Comparison of ENCODE assay signal across 20 mouse cellular contexts in genomic region chr9:115165996-115166395, GRCm38 (mm10).
A peak's percentile ranks its signal among the peaks of the same experiment; 100 is the strongest.
DNase-seq lines count a peak whose midpoint lies in the region; ATAC-seq and TF ChIP-seq lines count a peak whose summit lies in the region.
"Had no signal": no experiment of that assay in that cellular context is flagged by ENCODE, and none has a peak within 500 bp of the region (broad histone marks: within the 10 kb centered on the region; RNA-seq: fewer than 3 reads in every experiment).

No protein-coding gene starts in this region.

- H3K9ac ChIP-seq in liver, embryonic 11.5 days (ENCODE audit: low read depth, low read length): 0 out of 2 replicates have a peak overlapping the region, but pooled peaks have one; percentile 22
- H3K9ac ChIP-seq: forebrain, embryonic 13.5 days; heart, embryonic 15.5 days; midbrain, embryonic 13.5 days; neural tube, embryonic 12.5 days had no signal

- TF ChIP-seq CTCF in bone marrow, adult 2 months (IDR thresholded peaks at IDR 0.05; ENCODE audit: control insufficient read depth, insufficient read depth, low read length): no peak

- H3K36me3 ChIP-seq in liver, embryonic 11.5 days (ENCODE audit: control insufficient read depth, insufficient read depth, low read length): no peaks in the 10 kb centered on the region
- H3K36me3 ChIP-seq: heart, embryonic 15.5 days; midbrain, embryonic 13.5 days; neural tube, embryonic 12.5 days had no signal

- H3K27me3 ChIP-seq in liver, embryonic 11.5 days (replicated peaks; ENCODE audit: control insufficient read depth, insufficient read depth, low read length): no peaks in the 10 kb centered on the region
- H3K27me3 ChIP-seq: forebrain, embryonic 13.5 days; heart, embryonic 15.5 days; midbrain, embryonic 13.5 days; neural tube, embryonic 12.5 days had no signal

- 56% methylated on average over 8 of the region's 8 CpGs for WGBS in bone marrow, adult 2 months
- WGBS in liver, embryonic 11.5 days: 42% methylated on average over 8 of the region's 8 CpGs

- peak; percentile 86 for ATAC-seq in liver, embryonic 11.5 days (replicated peaks; ENCODE audit: low FRiP score)
- ATAC-seq in megakaryocyte, adult 5-6 weeks (ENCODE audit: poor library complexity, severe bottlenecking): peak; percentile 31; the same call in 1 of the 2 replicates
- no peak for ATAC-seq in CD4-positive, CD25-positive, alpha-beta regulatory T cell, adult 4 months
- ATAC-seq in granulocyte monocyte progenitor cell, adult 5-6 weeks (replicated peaks; ENCODE audit: poor library complexity, severe bottlenecking): no peak
- ATAC-seq in activated CD4-positive, CD25-positive, alpha-beta regulatory T cell, adult 4 months: no peak
- ATAC-seq: forebrain, embryonic 13.5 days; midbrain, embryonic 13.5 days had no signal

- no peak for TF ChIP-seq POLR2A in bone marrow, adult 2 months (IDR thresholded peaks at IDR 0.05; ENCODE audit: borderline replicate concordance, control insufficient read depth, low read depth, low read length)

- H3K27ac ChIP-seq in bone marrow, adult 2 months (ENCODE audit: control insufficient read depth, insufficient read depth, low read depth, low read length, poor library complexity): peak overlapping the region; percentile 37; the same call in 1 of the 2 replicates
- peak overlapping the region; percentile 96 for H3K27ac ChIP-seq in liver, embryonic 11.5 days (ENCODE audit: low read depth, low read length)
- H3K27ac ChIP-seq: forebrain, embryonic 13.5 days; heart, adult 2 months; heart, embryonic 15.5 days; layer of hippocampus, adult 2 months; macrophage; midbrain, embryonic 13.5 days; neural tube, embryonic 12.5 days had no signal

- H3K4me2 ChIP-seq in liver, embryonic 11.5 days: peak overlapping the region; percentile 34
- H3K4me2 ChIP-seq: forebrain, embryonic 13.5 days; heart, embryonic 15.5 days; midbrain, embryonic 13.5 days; neural tube, embryonic 12.5 days had no signal

- no peaks in the 10 kb centered on the region for H3K9me3 ChIP-seq in liver, embryonic 11.5 days (ENCODE audit: control insufficient read depth, low read length)
- H3K9me3 ChIP-seq: forebrain, embryonic 13.5 days; heart, embryonic 15.5 days; midbrain, embryonic 13.5 days; neural tube, embryonic 12.5 days had no signal

- H3K4me3 ChIP-seq in bone marrow, adult 2 months (replicated peaks; ENCODE audit: control insufficient read depth, low read depth, low read length): no peak overlapping the region
- H3K4me3 ChIP-seq in liver, embryonic 11.5 days (ENCODE audit: low read depth, low read length): no peak overlapping the region
- H3K4me3 ChIP-seq: forebrain, embryonic 13.5 days; heart, adult 2 months; heart, embryonic 15.5 days; layer of hippocampus, adult 2 months; midbrain, embryonic 13.5 days; neural tube, embryonic 12.5 days had no signal

- H3K4me1 ChIP-seq in bone marrow, adult 2 months (ENCODE audit: control insufficient read depth, insufficient read depth, low read length): peaks cover 4% of the 10 kb centered on the region; the same call in 1 of the 2 replicates
- H3K4me1 ChIP-seq in liver, embryonic 11.5 days (replicated peaks; ENCODE audit: control insufficient read depth, insufficient read depth, low read length): peaks cover 34% of the 10 kb centered on the region
- H3K4me1 ChIP-seq: forebrain, embryonic 13.5 days; midbrain, embryonic 13.5 days; neural tube, embryonic 12.5 days had no signal

- DNase-seq in c-Kit-positive CD71-positive TER-119-negative erythroid progenitor cells, embryonic 14.5 days (ENCODE audit: low read depth): peak; percentile 70
- DNase-seq in liver, embryonic 11.5 days (ENCODE audit: low spot score): peak; percentile 53
- DNase-seq: cerebellum, adult 11 months; cerebellum, postnatal 36 days; gastrocnemius, postnatal 14 days; heart, adult 2 months; kidney, adult 11 months; kidney, postnatal 10 days; right cerebral cortex, adult 18-20 months had no signal

Comparison
In these comparisons a context has a peak if more than half of its experiments do, and no peak if none do; other contexts are left out.
1. ATAC-seq: peak in liver, embryonic 11.5 days (single experiment) and megakaryocyte, adult 5-6 weeks (single experiment); none in CD4-positive, CD25-positive, alpha-beta regulatory T cell, adult 4 months (single experiment), granulocyte monocyte progenitor cell, adult 5-6 weeks (single experiment) and activated CD4-positive, CD25-positive, alpha-beta regulatory T cell, adult 4 months (single experiment).